Mouse (Mus musculus) gastrocnemius, postnatal 10 days (tissue): ENCODE data around the gene Aqp11. TPM values are rescaled to one million over a fixed set of nuclear protein-coding genes. Genes with fewer than 3 reads are reported as not detected.

Source experiments
- DNase-seq: peaks from one replicate; pipeline ENCODE4 v3.0.0; 2021; ENCODE audit warnings: mixed read lengths
- total RNA-seq, 2 experiments: library from RNA; stranded (reverse); gene quantifications; 2 replicates each; pipeline ENCODE4 v1.2.3; 2021

Aqp11 gene
- total RNA-seq, 2 experiments from 2014 or later: 2.0 to 2.7 TPM

DNA sequence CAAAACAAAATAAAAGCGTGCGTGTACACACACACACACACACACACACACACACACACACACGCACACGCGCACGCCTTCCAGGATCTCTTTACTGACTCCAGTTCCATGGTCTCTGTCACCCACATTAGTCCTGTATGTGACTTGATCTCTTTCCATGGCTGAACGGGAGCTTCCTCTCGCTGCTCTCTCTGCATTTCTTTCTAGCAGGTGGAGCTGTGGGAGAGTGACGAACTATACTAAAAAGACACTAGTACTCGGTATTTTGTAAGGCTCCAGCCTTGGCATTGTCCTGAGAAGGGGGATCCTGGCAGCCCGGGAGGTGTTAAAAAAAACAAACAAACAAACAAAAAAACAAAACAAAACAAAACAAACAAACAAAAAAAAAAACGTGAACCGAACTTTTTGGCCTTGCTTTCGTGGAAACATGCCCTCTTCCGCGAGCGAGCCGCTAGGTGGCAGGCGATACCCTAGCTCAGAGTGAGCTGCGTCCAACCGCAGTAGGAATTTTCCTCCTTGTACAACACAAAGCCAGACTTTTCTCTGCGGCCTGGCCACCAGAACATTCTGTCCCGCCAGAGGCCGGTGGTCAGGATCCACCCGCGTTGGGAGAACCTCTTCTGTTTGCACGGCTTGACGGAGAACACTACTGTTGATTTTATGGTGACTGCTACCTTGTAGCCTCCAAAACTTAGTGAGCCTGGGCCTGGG, 9.9 kb upstream of the Aqp11 start:
- DNase-seq: peak; percentile 83

DNA sequence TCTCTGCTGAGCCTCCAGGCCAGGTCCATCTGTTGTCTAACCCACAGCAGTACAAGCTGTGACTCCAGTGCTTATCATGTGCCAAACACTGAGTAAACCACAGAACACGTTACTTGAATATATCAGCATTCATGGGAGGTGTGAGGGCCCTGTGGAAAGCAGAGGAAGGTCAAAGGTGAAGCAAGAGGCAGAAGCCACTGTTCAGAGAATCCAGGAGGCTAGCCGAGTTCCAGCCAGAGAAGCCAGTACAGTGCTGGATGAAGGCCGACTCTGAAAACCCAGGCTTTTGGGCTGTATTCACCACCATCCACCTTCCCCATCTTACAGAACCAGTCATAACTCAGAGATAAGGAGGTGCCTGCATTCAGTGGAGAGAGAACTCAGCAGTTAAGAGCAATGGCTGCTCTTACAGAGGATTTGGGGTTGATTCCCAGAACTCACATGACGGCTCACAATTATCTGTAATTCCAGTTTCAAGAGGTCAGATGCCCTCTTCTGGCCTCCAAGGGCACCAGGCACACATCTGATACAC, 9.2 kb upstream of the Aqp11 start:
- no peak for DNase-seq

DNA sequence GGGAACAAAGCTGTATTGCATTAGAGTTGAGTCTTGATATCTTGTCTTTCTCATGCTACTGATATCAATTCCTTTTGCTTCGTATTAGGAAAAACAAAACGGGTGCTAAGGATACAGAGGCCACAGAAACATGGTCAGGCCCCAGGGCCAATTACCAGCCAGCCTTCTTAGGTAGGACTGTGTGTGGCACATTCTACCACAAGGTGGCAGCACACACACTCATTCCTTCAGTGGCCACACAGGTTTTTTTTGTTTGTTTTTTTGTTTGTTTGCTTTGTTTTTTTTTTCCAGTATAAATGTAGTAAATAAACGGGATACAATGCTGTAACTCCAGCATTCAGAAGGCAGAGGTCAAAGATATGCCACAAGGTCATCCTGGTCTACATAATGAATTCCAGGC, 7.2 kb upstream of the Aqp11 start:
- peak; percentile 65 for DNase-seq

DNA sequence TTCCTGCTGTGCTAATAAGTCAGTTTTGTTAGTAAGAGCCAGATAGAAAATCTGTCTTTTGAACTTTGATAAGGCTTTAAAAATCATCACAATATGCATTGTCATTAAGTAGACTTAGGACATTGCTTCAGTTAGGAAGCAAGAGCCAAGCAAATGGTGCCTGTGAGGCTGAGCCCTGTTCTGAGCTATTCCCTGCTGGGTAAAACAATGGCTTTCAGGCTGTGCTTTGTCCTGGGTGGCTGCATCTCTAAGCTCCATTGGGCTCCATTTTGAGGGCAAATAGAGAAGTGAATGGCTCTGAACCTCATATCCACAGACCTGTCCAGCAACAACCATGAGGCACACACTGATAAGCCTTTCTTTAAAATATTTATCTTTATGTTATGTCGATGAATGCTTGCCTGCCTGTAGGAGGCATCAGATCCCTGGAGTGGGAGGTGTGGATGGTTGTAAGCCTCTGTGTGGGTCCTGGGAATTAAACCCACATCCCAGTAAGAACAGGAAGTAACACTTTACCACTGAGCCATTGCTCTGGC, 3.7 kb upstream of the Aqp11 start:
- no peak for DNase-seq

DNA sequence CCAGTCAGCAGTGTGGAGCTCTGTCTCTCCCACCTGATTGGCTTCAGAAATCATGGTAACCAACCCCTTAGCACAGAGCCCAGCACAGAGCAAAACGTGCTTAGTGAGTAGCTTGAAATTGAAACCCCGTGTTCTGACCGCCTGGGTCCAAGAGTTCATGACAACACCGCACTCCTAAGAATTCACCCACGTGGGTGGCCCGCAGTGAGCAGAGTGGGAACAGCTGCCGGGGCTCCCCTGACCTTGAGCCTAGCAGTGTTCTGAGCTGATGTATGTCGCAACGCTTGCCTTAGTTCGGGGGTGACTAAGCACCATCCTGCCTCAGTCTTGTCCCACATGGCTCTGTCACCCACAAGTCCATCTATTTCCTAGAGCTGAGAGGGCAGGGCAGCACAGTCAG, 2.9 kb upstream of the Aqp11 start:
- DNase-seq: no peak

DNA sequence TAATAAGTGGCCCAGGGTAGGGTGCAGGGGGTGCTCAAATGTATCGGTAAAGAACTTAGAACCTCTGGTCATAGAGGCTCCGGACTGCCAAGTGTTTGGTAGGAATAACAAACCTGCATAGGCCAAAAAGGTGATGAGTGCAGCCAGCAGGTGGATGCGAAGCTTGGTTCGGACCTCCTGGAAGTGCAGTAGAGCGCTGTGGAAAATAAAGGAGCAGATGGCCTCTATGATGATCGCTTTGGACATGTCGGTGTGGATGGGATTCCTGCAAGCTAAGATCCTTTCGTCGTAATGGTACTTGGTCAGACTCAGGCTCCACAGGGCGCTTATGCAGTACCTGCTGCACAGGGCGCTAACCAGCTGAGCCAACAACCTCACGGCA, 842 bp downstream of the Aqp11 start:
- DNase-seq: no peak

DNA sequence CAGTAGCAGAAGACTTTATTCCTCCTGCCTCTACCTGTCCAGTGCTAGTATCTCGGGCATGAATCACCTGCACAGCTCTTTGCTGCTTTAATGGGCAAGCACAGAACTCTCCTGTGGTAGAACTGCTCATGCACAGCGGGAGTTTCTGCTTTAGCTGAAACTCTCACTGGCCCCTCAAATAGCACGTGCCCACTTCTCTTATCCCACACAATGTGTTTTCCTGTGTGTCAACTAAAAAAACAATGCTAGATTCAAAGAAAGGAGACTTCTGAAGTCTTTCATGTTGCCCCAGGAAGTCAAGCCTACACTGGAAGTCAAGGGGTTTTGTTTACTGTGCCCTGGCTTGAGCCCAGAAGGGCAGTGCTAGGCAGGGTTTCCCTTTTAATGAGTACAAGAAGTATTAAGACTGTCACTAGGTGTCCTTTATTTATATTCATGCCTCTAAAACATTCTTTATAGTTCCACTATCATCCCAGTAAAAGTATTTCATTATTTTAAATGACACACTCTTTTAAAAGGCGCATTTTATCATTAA, 2.1 kb downstream of the Aqp11 start:
- DNase-seq: no peak

DNA sequence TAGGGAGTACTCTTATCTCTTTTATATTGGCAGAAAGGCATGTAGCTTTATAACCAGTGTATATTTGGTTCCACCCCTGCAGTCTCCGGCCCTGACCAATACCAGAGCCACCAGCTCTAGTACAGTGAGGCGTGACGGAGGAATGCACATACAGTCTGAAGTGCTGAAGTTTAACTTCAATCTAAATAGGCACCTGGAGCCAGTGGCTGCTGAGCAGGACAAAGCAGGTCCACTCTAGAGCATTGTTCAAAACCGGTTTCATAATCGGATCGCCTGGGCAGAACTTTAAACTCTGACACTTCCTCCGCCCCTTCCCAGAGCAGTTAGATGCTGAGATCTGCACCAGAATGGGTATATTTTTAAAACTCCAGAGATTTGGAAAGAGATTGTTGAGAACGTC, 3.1 kb downstream of the Aqp11 start:
- DNase-seq: no peak

DNA sequence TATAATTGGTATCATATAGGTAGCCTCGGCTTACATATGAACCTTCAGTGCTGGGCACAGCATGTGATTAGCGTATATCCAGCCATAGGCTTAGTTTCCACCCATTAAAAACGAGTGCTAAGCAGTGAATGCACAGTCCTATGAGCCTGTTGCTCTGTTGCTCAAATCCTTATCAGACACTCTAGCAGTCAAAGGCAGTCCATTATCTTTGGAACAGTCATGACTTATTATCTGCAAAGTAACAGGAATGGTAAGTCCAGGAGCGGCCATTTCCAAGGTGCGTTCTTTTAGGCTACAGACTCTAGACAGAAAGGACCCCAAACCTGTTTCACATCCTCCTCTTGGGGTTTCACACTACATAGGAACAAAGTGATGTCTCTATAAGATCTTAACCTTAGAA, 4.5 kb downstream of the Aqp11 start:
- no peak for DNase-seq

DNA sequence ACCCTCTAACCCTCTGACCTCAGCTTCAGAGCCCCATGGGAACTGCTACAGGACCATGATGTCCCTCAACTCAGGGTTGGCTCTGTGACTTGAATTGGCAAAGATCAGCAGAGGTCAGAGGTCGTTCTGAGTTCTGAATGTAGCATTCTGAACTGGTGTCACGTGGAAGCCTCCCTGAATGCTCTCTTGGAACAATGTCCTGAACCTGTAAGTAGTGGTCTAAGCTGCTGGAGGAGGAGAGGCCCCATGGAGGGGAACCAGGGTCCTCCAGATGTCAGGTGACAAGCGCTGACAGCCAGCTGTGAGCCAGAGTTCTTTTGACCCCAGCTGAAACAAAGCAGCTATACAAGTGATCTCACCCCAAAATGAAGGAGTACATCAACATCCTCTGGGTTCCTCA, 7.7 kb downstream of the Aqp11 start:
- no peak for DNase-seq

DNA sequence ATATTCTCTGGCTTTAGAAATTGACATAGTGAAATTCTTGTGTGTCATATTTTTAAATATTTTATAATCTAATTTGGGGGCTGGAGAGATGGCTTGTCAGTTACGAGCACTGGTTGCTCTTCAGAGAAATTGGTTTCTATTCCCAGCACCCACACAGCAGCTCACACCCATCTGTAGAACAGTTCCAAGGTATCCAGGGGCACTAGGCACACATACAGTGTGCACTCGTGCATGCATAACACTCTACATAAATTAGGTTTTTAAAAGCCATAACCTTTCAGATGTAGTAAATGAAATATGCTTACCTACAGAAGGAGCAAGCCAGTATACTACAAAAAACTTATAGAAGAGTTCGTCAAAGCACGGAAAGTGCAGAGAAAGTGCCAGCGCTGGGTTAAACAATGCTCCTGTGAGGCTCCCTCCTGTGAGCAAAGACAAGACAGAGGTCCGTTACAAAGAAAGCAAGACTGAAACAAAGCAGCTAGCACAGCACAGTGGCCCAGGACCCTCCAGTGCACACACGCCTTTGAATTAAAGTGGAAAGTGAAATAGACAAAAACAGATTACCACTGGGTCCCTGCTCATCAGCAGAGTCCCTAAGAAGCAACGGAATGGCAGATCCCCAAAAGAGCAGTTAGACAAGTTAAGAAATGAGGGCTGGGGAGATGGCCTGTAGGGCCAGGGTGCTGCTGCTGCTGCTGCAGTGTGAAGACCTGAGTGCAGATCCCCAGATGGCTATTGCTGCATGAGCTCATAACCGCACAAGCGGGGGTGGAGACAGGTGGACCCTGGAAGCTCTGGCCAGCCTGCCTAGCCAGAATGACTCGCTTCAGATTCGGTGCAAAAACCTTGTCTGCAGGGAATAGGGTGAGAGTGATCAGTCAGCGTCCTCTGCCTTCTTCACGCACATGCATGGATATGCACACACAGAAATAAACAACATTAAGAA, 9.1 kb downstream of the Aqp11 start:
- DNase-seq: no peak

DNA sequence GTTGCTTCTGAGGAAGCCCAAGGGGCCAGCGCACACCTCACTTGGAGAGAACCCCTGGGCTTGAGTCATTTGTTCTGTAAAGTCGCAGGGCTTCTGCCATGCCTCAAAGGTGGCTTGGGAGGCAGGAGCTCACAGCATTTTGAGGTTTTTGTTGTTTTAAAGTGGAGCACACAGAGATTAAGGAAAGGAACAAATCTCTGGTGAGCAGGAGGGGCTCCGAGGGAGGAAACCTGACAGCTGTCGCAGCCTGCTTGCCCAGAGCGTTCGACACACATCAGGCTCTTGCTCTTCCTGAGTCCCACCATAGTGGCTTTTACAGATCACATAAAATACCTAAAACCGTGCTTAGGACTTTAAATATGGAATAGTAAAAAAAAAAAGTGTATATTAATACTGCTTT, 11.3 kb downstream of the Aqp11 start:
- DNase-seq: no peak

DNA sequence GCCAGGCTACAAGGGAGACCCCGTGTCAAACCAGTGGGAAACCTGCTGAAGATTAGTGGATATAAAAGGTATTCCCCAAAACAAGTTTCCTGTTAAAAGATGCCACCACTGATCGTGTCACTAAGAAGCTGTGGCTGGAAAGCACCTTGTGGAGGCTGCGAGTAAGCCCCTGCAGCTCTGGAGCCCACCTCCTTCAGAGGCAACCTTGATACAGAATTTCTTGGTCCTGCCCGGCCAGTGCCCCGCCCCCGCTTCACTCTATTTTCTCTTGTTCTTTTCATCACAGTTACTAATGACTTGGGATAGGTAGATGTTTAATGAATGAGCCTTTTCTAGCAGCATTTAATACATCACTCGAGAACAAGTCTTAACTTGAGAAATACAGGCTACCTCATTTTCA, 12.0 kb downstream of the Aqp11 start:
- DNase-seq: no peak

DNA sequence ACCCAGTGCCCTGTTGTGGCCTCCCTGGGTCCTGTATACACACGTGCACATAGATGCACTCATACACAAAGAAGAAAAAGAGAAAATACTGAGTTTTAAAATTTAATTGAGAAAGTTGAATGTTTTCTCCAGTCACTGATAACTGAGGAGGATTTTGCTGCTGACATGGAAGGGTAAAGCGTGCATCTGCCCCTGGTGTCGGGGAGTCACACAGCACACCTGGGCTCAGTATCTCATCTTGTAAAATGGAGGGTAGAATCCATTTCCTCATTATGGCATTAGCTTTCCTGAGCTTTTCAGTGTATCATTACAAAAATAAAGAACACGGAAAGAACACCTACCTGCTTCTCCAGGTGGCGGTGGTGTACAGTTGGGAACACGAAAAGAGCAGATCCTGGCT, 12.7 kb downstream of the Aqp11 start:
- DNase-seq: no peak

DNA sequence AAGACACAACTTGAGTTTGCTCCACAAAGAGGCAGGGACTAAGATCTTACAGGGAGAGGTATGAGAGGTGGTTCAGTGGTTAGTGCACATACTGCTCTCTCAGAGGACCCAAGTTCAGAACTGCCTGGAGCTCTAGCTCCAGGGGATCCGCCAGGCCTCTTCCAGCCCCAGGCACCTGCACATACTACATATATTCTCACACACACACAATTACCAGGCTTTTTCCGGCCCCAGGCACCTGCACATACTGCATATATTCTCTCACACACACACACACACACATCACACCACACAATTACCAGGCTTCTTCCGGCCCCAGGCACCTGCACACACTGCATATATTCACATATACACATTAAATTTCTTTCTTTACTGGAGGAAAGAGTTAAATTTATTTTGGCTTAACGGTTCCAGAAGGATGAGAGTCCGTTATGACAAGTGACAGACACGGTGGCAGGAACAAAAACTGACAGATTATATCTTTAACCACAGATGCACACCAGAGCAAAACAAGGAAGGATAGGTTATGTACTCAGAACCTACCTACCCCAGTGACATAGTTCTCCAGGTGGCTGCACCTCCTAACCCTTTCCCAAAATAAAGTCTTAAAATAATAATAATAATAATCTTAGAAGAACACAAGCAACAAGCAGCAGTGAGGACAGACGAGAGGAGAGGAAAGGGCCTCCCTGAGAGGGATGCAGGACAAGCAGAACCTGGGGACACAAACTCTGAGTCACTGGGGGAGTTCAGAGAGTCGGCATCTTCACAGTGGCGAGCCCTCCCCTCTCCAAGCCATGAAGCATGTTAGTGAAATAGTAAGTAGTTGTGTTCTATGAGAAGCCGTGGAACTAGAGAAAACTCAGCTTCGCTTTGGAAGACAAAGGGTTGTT, 14.2 kb downstream of the Aqp11 start:
- no peak for DNase-seq

DNA sequence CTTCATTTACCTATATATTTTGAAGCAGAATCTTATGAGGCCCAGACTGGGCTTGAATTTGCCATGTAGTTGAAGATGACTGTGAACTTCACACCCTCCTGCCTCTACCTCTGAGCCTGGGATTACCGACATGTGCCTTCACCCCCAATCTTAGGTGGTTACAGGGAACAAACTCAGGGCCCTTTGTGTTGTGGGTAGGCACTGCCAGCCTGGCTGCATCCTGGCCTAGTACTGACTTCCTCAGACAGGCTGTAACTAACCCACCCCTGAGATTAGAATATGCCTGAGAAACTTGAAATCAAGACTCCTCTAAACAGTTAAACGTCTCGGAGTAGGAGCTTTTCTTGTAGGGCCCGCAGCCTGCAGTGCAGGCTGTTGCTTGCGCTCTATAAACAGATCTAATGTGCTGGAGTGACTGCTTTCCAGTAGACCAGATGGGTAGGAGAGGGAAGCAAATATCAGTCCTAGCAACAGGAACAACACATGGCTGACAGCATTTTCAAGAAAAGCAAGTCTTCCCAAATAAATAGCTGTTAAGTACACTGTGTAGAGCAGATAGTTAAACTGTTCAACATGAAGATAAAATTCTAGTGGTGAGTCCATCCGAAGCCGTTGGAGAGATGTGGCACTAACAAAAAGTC, 15.7 kb downstream of the Aqp11 start:
- DNase-seq: no peak

DNA sequence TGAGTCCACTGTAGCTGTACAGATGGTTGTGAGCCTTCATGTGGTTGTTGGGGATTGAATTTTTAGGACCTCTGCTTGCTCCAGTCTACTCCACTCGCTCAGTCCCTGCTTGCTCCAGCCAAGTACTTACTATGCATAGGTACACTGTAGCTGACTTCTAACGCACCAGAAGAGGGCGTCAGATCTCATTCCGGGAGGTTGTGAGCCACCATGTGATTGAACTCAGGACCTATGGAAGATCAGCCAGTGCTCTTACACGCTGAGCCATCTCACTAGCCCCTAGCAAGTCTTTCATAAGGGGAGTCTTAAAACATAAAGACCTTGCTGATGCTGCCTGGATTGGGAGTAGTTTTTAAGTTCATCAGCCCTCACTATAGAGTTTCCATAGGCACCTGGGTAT, 18.0 kb downstream of the Aqp11 start:
- DNase-seq: no peak

DNA sequence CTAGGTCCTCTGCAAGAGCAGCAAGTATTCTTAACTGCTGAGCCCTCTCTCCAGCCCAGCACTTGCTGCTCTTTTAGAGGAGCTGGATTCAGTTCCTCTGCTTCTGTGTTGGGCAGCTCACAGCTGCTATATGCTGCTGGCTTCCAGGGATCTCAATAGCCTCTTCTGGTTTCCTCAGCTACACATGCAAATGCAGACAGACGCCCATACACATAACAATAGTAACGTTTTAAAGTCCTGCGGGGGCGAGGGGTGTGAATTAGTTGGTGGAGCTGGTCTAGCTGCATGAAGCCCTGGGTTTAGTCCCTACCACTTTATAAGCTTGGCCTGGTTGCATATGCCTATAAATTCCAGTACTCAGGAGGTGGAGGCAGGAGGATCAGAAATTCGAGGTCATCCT, 19.0 kb downstream of the Aqp11 start:
- DNase-seq: no peak

DNA sequence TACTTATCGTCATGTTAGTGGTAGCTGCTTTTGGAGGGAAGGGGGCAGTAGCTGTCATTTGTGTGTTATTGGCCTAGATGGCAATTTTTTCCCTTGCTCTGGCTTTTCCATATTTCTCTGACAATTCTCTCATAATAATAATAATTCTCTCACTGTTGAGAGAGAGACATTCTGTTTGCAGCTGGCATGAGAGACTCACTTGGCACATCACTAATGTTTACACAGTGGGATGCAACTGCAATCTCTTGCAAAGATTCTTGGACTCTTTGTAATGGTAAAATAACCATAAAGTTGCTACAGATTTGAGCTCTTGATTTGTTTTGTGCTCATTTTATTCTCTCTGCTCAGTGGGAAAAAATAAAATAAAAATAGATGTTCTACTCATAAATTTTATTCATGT, 20.8 kb downstream of the Aqp11 start:
- no peak for DNase-seq

DNA sequence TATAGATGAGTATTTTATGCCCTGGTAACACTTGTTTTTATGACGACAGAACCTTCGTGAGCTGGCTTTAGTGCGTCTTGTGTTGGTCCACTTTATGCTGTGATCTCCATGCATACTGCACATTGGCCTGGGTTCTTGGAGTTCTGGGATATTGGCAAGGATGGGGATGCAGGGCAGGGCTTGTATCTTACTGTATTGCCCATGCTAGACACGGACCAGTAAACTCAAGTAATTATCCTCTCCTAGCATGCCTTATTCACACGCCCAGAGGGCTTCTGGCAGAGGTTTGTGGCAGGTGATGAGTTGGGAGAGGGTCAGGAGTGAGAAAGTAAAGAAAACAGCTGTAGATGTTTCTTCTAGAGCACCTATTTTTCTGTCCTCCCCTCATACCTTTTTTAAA, 23.4 kb downstream of the Aqp11 start:
- no peak for DNase-seq

DNA sequence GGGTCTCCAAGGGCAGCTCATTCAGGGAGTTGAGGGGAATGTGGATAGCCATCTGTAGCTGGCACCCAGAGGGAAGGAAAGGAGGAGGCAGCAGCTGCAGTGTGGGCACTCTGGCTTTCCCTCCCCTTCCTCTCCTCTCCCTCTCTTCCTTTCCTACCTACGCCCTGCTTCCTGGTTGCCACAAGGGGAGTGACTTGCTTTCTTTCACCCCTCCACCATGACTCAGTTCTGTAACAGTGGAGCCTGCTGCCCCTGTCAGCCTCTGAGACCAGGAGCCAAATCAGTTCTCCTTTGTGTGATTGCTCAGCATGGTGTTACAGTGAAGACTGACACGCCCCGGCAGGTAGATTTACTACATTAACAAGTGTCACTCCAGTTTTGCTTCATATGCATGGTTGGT, 28.9 kb downstream of the Aqp11 start:
- no peak for DNase-seq
